7 mouse cellular contexts compared by ENCODE assay signal in genomic region chr4:153957444-153958250, GRCm38 (mm10). TPM values are rescaled to one million over a fixed set of nuclear protein-coding genes. Genes with fewer than 3 reads are reported as not detected.
DNase-seq lines count a peak whose midpoint lies in the region; ATAC-seq and TF ChIP-seq lines count a peak whose summit lies in the region.

No protein-coding gene starts in this region.

- TF ChIP-seq CTCF in testis, adult 2 months (IDR thresholded peaks at IDR 0.05; ENCODE audit: control insufficient read depth, insufficient read depth, insufficient replicate concordance, low read depth, low read length) = no peak

- no peaks in the 10 kb centered on the region for H3K9me3 ChIP-seq in embryonic facial prominence, embryonic 11.5 days (replicated peaks; ENCODE audit: control insufficient read depth, low read length)
- H3K9me3 ChIP-seq in hindbrain, embryonic 15.5 days = no peaks in the 10 kb centered on the region

- ATAC-seq in embryonic facial prominence, embryonic 11.5 days (replicated peaks; ENCODE audit: insufficient number of reproducible peaks, low FRiP score, low TSS enrichment, low read depth) = peak; percentile 73
- peak; percentile 64 for ATAC-seq in hindbrain, embryonic 15.5 days (ENCODE audit: low FRiP score, low read depth)

- TF ChIP-seq POLR2A in testis, adult 2 months (IDR thresholded peaks at IDR 0.05; ENCODE audit: control insufficient read depth, low read depth, low read length) = peak; percentile 37; the same call in 1 of the 2 replicates

- H3K79me2 ChIP-seq in macrophage (ENCODE audit: inconsistent target) = peaks cover 18% of the 10 kb centered on the region

- peak overlapping the region; percentile 92 for H3K27ac ChIP-seq in testis, adult 2 months (ENCODE audit: control insufficient read depth, insufficient read depth, low read depth, low read length)
- H3K27ac ChIP-seq in embryonic facial prominence, embryonic 11.5 days (replicated peaks; ENCODE audit: low read depth, low read length) = peak overlapping the region; percentile 81
- peak overlapping the region; percentile 89 for H3K27ac ChIP-seq in hindbrain, embryonic 15.5 days (replicated peaks)
- peak overlapping the region; percentile 52 for H3K27ac ChIP-seq in macrophage

- peaks cover 5% of the 10 kb centered on the region for H3K4me1 ChIP-seq in testis, adult 2 months (ENCODE audit: control insufficient read depth, insufficient read depth, low read length)
- H3K4me1 ChIP-seq in embryonic facial prominence, embryonic 11.5 days (ENCODE audit: control insufficient read depth, insufficient read depth, low read length) = no peaks in the 10 kb centered on the region
- peaks cover 28% of the 10 kb centered on the region for H3K4me1 ChIP-seq in hindbrain, embryonic 15.5 days (replicated peaks)

- DNase-seq in testis, postnatal 10 days (ENCODE audit: low spot score) = no peak
- DNase-seq in embryonic facial prominence, embryonic 11.5 days (ENCODE audit: low spot score) = peak; percentile 46
- DNase-seq in thymus, postnatal 25 days = peak; percentile 40
- no peak for DNase-seq in testis, postnatal 14 days (ENCODE audit: low spot score)

- peak overlapping the region; percentile 88 for H3K9ac ChIP-seq in embryonic facial prominence, embryonic 11.5 days (replicated peaks; ENCODE audit: low read length)
- peak overlapping the region; percentile 89 for H3K9ac ChIP-seq in hindbrain, embryonic 15.5 days

- H3K4me2 ChIP-seq in embryonic facial prominence, embryonic 11.5 days (ENCODE audit: low read depth, low read length) = peak overlapping the region; percentile 73
- H3K4me2 ChIP-seq in hindbrain, embryonic 15.5 days = peak overlapping the region; percentile 95

- under 1% methylated on average over 37 of the region's 37 CpGs for WGBS in embryonic facial prominence, embryonic 11.5 days
- under 1% methylated on average over 37 of the region's 37 CpGs for WGBS in hindbrain, embryonic 15.5 days
- WGBS in macrophage (ENCODE audit: missing documents) = 1% methylated on average over 32 of the region's 37 CpGs

- H3K4me3 ChIP-seq in testis, adult 2 months (ENCODE audit: control insufficient read depth, low read depth, low read length) = peak overlapping the region; percentile 99
- peak overlapping the region; percentile 76 for H3K4me3 ChIP-seq in embryonic facial prominence, embryonic 11.5 days (ENCODE audit: low read depth, low read length)
- peak overlapping the region; percentile 88 for H3K4me3 ChIP-seq in hindbrain, embryonic 15.5 days
- H3K4me3 ChIP-seq in macrophage (ENCODE audit: inconsistent target) = peak overlapping the region; percentile 81

- no peaks in the 10 kb centered on the region for H3K27me3 ChIP-seq in testis, adult 2 months (ENCODE audit: control insufficient read depth, insufficient read depth, low read length)
- H3K27me3 ChIP-seq in embryonic facial prominence, embryonic 11.5 days (ENCODE audit: control insufficient read depth, insufficient read depth, low read length) = no peaks in the 10 kb centered on the region
- no peaks in the 10 kb centered on the region for H3K27me3 ChIP-seq in hindbrain, embryonic 15.5 days

- H3K36me3 ChIP-seq in testis, adult 2 months (ENCODE audit: control insufficient read depth, insufficient read depth, low read length) = no peaks in the 10 kb centered on the region
- peaks cover 5% of the 10 kb centered on the region for H3K36me3 ChIP-seq in embryonic facial prominence, embryonic 11.5 days (replicated peaks; ENCODE audit: control insufficient read depth, insufficient read depth, low read depth, low read length)
- H3K36me3 ChIP-seq in hindbrain, embryonic 15.5 days = peaks cover 29% of the 10 kb centered on the region
- peaks cover 16% of the 10 kb centered on the region for H3K36me3 ChIP-seq in macrophage (ENCODE audit: inconsistent target)

RNA-seq across cellular contexts. Expression of gene A430005L14Rik, which starts 0.6 kb away (rescaled TPM):
- 76.8 and 87.1 TPM in 2 replicates for polyA plus RNA-seq in testis, adult 2 months (2012; rRNA removed)
- polyA plus RNA-seq in embryonic facial prominence, embryonic 11.5 days (2014; fragmentation: Nextera tagmentation; extraction: Ambion mirVana) = 107 TPM in 2 replicates
- polyA plus RNA-seq in hindbrain, embryonic 15.5 days (2015; fragmentation: Nextera tagmentation; extraction: Ambion mirVana) = 51.7 and 54.6 TPM in 2 replicates
- total RNA-seq in macrophage (2018; cell fraction: chromatin; rRNA removed) = 10 to 100 TPM in 6 of 26 experiments, 1 to 10 TPM in 20; 1.6 to 11.4 (median 5.2) TPM
- 10 to 100 TPM in 25 of 26 experiments, 1 to 10 TPM in 1; 8.9 to 26.3 (median 21.2) TPM for total RNA-seq in macrophage (2018; cell fraction: cytosol; rRNA removed)
- total RNA-seq in macrophage (2018; cell fraction: nucleus; rRNA removed) = 10 to 100 TPM in 8 of 26 experiments, 1 to 10 TPM in 17, not detected in 1; 3.9 to 20.2 (median 8.3) TPM
- 19.3 to 38.5 TPM (median 20.7 TPM) in 3 replicates for polyA plus RNA-seq in macrophage (2018)

RNA-seq across cellular contexts. Expression of gene Dffb, which starts 17.3 kb away (rescaled TPM):
- 4.6 and 4.7 TPM in 2 replicates for polyA plus RNA-seq in testis, adult 2 months (2012; rRNA removed)
- 10.4 and 12.8 TPM in 2 replicates for polyA plus RNA-seq in embryonic facial prominence, embryonic 11.5 days (2014; fragmentation: Nextera tagmentation; extraction: Ambion mirVana)
- 8.3 and 10.2 TPM in 2 replicates for polyA plus RNA-seq in hindbrain, embryonic 15.5 days (2015; fragmentation: Nextera tagmentation; extraction: Ambion mirVana)
- 10 to 100 TPM in 14 of 26 experiments, 1 to 10 TPM in 12; 1.8 to 21.5 (median 10.2) TPM for total RNA-seq in macrophage (2018; cell fraction: chromatin; rRNA removed)
- 1 to 10 TPM in 15 of 26 experiments, under 1 TPM in 11; 0.24 to 2.8 (median 1.4) TPM for total RNA-seq in macrophage (2018; cell fraction: cytosol; rRNA removed)
- 10 to 100 TPM in 3 of 26 experiments, 1 to 10 TPM in 23; 1.1 to 12.4 (median 4.7) TPM for total RNA-seq in macrophage (2018; cell fraction: nucleus; rRNA removed)
- polyA plus RNA-seq in macrophage (2018) = 1.7 to 3.2 TPM (median 2.0 TPM) in 3 replicates

RNA-seq across cellular contexts. Expression of gene Cep104, which starts 17.3 kb away (rescaled TPM):
- 43.4 and 46.6 TPM in 2 replicates for polyA plus RNA-seq in testis, adult 2 months (2012; rRNA removed)
- 13.6 and 16.0 TPM in 2 replicates for polyA plus RNA-seq in embryonic facial prominence, embryonic 11.5 days (2014; fragmentation: Nextera tagmentation; extraction: Ambion mirVana)
- polyA plus RNA-seq in hindbrain, embryonic 15.5 days (2015; fragmentation: Nextera tagmentation; extraction: Ambion mirVana) = 19.8 and 20.3 TPM in 2 replicates
- 10 to 100 TPM in 22 of 26 experiments, 1 to 10 TPM in 4; 4.2 to 41.4 (median 24.1) TPM for total RNA-seq in macrophage (2018; cell fraction: chromatin; rRNA removed)
- 10 to 100 TPM in 24 of 26 experiments, 1 to 10 TPM in 2; 7.2 to 13.4 (median 12.1) TPM for total RNA-seq in macrophage (2018; cell fraction: cytosol; rRNA removed)
- total RNA-seq in macrophage (2018; cell fraction: nucleus; rRNA removed) = 10 to 100 TPM in 17 of 26 experiments, 1 to 10 TPM in 9; 5.4 to 22.1 (median 13.3) TPM
- 8.7 to 10.8 TPM (median 10.1 TPM) in 3 replicates for polyA plus RNA-seq in macrophage (2018)

RNA-seq across cellular contexts. Expression of gene Lrrc47, which starts 53.9 kb away (rescaled TPM):
- 55.1 and 58.8 TPM in 2 replicates for polyA plus RNA-seq in testis, adult 2 months (2012; rRNA removed)
- polyA plus RNA-seq in embryonic facial prominence, embryonic 11.5 days (2014; fragmentation: Nextera tagmentation; extraction: Ambion mirVana) = 11.9 TPM in 2 replicates
- polyA plus RNA-seq in hindbrain, embryonic 15.5 days (2015; fragmentation: Nextera tagmentation; extraction: Ambion mirVana) = 21.3 and 22.0 TPM in 2 replicates
- total RNA-seq in macrophage (2018; cell fraction: chromatin; rRNA removed) = 10 to 100 TPM in 24 of 26 experiments, 1 to 10 TPM in 2; 6.5 to 60.8 (median 25.7) TPM
- total RNA-seq in macrophage (2018; cell fraction: cytosol; rRNA removed) = 10 to 100 TPM; 21.6 to 32.6 (median 28.4) TPM
- total RNA-seq in macrophage (2018; cell fraction: nucleus; rRNA removed) = 10 to 100 TPM; 13.4 to 38.9 (median 28.3) TPM
- 25.5 to 54.1 TPM (median 32.8 TPM) in 3 replicates for polyA plus RNA-seq in macrophage (2018)

Comparison
In these comparisons a context has a peak if more than half of its experiments do, and no peak if none do; other contexts are left out.
1. DNase-seq: peak in embryonic facial prominence, embryonic 11.5 days (single experiment) and thymus, postnatal 25 days (single experiment); none in testis, postnatal 10 days (single experiment) and testis, postnatal 14 days (single experiment).
2. Peak in every context shown above with its lines, with median percentiles within 50 percentile points of each other: H3K27ac ChIP-seq and H3K4me3 ChIP-seq.